Mouse (Mus musculus): ENCODE data around the gene Kif9. TPM values are rescaled to one million over a fixed set of nuclear protein-coding genes. Genes with fewer than 3 reads are reported as not detected.
A peak's percentile ranks its signal among the peaks of the same experiment; 100 is the strongest.

Kif9 gene
- total and polyA plus RNA-seq, 3 experiments, result 0.54 to 0.72 TPM; not detected in 1

DNA sequence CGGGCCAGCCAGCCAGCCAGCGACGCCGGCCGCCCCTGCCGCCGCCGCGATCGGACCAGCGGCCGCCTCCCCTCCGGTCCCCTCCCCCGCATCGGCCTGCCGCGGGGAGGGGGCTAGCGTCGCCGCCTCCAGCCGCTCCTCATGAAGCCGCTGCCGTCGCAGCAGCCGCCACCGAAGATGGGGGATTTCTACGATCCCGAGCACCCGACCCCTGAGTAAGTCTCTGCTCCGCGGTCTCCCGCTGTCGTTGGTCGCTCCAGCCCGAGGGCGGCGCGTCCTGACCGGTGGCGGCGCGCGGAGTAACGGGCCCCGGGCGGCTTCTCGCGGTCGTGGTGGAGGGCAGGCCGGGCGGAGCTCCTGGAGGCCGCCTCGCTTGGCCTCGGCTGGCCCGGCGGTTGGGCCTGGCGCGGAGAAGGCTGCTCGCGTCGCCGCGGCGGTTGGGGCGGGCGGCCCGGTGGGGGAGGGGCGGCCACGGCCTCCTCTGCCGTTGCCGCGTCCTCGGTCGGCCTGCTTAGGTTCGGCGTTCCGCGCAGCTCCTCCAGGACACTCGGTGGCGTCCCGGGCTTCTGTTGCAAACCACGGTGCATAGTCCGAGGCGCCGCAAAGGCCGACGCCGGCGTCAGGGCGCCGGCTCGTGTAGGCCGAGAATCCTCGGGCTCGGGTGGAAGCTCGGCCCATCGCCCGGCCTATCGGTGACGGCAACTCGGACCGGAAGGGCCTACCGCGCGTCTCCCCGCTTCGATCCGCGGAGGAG, 56.0 kb downstream of the Kif9 start, which contains the start of gene Setd2 (continued):
- TF ChIP-seq ZMIZ1 (IDR thresholded peaks at IDR 0.05; ENCODE audit: low read depth, low read length) (no peak), MYB (IDR thresholded peaks at IDR 0.05; ENCODE audit: low read depth, low read length) (peak; percentile 57), JUND (IDR thresholded peaks at IDR 0.05; ENCODE audit: low read depth, low read length) (no peak)

DNA sequence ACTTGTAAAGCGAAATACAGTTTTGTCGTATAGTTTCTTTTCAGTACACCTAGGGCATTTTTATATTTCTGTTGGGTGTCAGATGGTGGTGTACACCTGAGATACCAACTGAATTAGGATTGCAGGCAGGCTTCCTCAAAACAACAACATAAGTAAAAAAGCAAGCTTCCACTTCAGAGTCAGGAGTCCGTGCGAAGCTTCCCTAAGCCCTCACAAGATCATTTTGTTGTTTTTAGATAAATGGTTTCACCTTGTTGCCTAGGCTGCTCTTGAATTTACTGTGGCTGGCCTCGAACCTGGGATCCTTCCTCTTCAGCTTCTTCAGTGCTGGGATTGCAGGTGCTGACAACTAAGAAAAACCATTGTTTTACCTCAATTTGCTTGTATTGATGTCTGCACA, 56.9 kb downstream of the Kif9 start:
- no peaks in the 10 kb centered on the region for H3K9me3 ChIP-seq (replicated peaks; ENCODE audit: insufficient read depth, low read length)
- H3K27me3 ChIP-seq (ENCODE audit: control insufficient read depth in 1 of 2, insufficient read depth in 2 of 2, low read length in 2 of 2), result no peaks in the 10 kb centered on the region
- peaks cover 64% of the 10 kb centered on the region for H3K79me2 ChIP-seq (ENCODE audit: control insufficient read depth, insufficient read depth, low read length, poor library complexity)
- peak overlapping the region; percentile 100 for H3K9ac ChIP-seq (ENCODE audit: control insufficient read depth, low read depth, low read length, poor library complexity, severe bottlenecking)
- TF ChIP-seq MEF2A (IDR thresholded peaks at IDR 0.05; ENCODE audit: extremely low read depth, insufficient replicate concordance, low read depth, low read length, poor library complexity, severe bottlenecking) (no peak), MAZ (IDR thresholded peaks at IDR 0.05; ENCODE audit: low read depth, low read length) (no peak), UBTF (IDR thresholded peaks at IDR 0.05; ENCODE audit: borderline replicate concordance, insufficient read depth, low read depth, low read length) (no peak), SIN3A (IDR thresholded peaks at IDR 0.05; ENCODE audit: low read length) (peak; percentile 8; the same call in 1 of the 2 replicates)
- H3K27ac ChIP-seq (ENCODE audit: control insufficient read depth, low read depth, low read length), result no peak overlapping the region
- H3K4me1 ChIP-seq (ENCODE audit: control insufficient read depth in 1 of 2, insufficient read depth in 2 of 2, low read length in 2 of 2), result peaks cover 13 to 26% of the 10 kb centered on the region in 2 experiments
- H3K4me3 ChIP-seq (ENCODE audit: control insufficient read depth in 1 of 2, insufficient read depth in 1 of 2, low read depth in 2 of 2, low read length in 2 of 2), result peak overlapping the region; percentile 92 to 98
- peak; percentile 57 for DNase-seq (ENCODE audit: low read depth, low spot score)
- H3K36me3 ChIP-seq (ENCODE audit: control insufficient read depth in 1 of 2, insufficient read depth in 2 of 2, low read length in 2 of 2), result peaks cover 12 to 55% of the 10 kb centered on the region in 2 experiments

DNA sequence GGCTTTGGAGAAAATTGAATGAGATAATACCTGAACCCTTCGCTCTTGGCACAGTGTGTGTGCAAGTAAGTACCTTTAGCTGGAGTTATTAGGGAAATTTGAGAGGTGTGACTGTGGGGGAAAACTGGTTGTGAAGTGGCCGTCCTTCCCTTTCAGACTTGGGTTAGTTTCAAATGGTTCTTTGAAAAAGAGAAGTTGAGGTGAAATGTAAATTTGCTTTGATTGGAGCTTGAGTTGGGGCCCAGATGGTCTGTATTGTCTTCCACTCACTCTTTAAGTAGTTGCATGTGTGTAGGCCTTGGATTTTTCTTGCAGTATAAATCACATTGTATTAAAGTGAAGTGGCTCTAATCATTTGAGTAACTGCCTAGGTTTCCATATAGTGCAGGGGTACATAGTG, 58.4 kb downstream of the Kif9 start:
- peaks cover 13 to 26% of the 10 kb centered on the region in 2 experiments for H3K4me1 ChIP-seq (ENCODE audit: control insufficient read depth in 1 of 2, insufficient read depth in 2 of 2, low read length in 2 of 2)
- H3K4me3 ChIP-seq (ENCODE audit: control insufficient read depth in 1 of 2, insufficient read depth in 1 of 2, low read depth in 2 of 2, low read length in 2 of 2), result no peak overlapping the region
- H3K9me3 ChIP-seq (replicated peaks; ENCODE audit: insufficient read depth, low read length), result no peaks in the 10 kb centered on the region
- peaks cover 15 to 55% of the 10 kb centered on the region in 2 experiments for H3K36me3 ChIP-seq (ENCODE audit: control insufficient read depth in 1 of 2, insufficient read depth in 2 of 2, low read length in 2 of 2)
- H3K27me3 ChIP-seq (ENCODE audit: control insufficient read depth in 1 of 2, insufficient read depth in 2 of 2, low read length in 2 of 2), result no peaks in the 10 kb centered on the region
- H3K79me2 ChIP-seq (ENCODE audit: control insufficient read depth, insufficient read depth, low read length, poor library complexity), result peaks cover 74% of the 10 kb centered on the region
- H3K9ac ChIP-seq (ENCODE audit: control insufficient read depth, low read depth, low read length, poor library complexity, severe bottlenecking), result no peak overlapping the region
- peak; percentile 50 for DNase-seq (ENCODE audit: low read depth, low spot score)
- no peak for TF ChIP-seq UBTF (IDR thresholded peaks at IDR 0.05; ENCODE audit: borderline replicate concordance, insufficient read depth, low read depth, low read length)
- no peak for TF ChIP-seq POLR2AphosphoS2 (IDR thresholded peaks at IDR 0.05; ENCODE audit: low read length)
- TF ChIP-seq RCOR1 (IDR thresholded peaks at IDR 0.05; ENCODE audit: low read depth, low read length), result peak; percentile 55; the same call in 1 of the 2 replicates
- TF ChIP-seq NELFE (IDR thresholded peaks at IDR 0.05; ENCODE audit: low read depth, low read length), result no peak
- TF ChIP-seq CHD1 (IDR thresholded peaks at IDR 0.05; ENCODE audit: low read depth, low read length), result no peak
- TF ChIP-seq ZC3H11A (IDR thresholded peaks at IDR 0.05; ENCODE audit: low read depth, low read length), result no peak
- TF ChIP-seq POLR2AphosphoS5 (IDR thresholded peaks at IDR 0.05; ENCODE audit: borderline replicate concordance, low read depth, low read length), result no peak
- TF ChIP-seq NRF1 (IDR thresholded peaks at IDR 0.05; ENCODE audit: insufficient read depth, low read depth, low read length, poor library complexity, severe bottlenecking), result no peak
- no peak for TF ChIP-seq ZNF384 (IDR thresholded peaks at IDR 0.05; ENCODE audit: low read depth, low read length)
- no peak overlapping the region for H3K27ac ChIP-seq (ENCODE audit: control insufficient read depth, low read depth, low read length)
